Mouse (Mus musculus) cerebellum, adult 9-11 months (tissue): ENCODE measurements at regions not wholly inside any gene's neighbourhood (a gene's known extent, or its start where the extent isn't known, plus 50 kb on each side); places are given as distances from the start of the nearest gene placed in this dataset.
A peak's percentile ranks its signal among the peaks of the same experiment; 100 is the strongest.

Source experiments
- DNase-seq: peaks from one replicate; pipeline ENCODE4 v3.0.0; 2022

DNA sequence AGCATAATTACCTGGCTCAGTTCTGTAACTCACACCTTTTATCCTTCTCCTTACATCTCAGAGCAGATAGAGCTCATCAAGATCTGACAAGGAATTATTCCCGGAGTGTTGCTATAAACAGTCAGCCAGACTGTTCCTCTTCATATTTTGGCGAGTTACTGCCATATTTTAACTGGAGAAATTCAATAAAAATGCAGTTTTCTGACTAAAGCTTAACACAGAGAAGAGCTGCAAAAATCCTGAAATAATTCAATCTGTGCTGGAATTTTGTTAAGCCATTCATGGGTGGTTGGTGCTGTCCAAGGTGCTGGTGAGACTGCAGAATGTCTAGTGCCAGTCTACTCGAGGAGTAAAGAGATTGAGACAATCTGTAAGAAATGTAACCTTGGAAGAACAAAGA is 512.6 kb downstream of the Tm4sf1 start:
- DNase-seq, result no peak

DNA sequence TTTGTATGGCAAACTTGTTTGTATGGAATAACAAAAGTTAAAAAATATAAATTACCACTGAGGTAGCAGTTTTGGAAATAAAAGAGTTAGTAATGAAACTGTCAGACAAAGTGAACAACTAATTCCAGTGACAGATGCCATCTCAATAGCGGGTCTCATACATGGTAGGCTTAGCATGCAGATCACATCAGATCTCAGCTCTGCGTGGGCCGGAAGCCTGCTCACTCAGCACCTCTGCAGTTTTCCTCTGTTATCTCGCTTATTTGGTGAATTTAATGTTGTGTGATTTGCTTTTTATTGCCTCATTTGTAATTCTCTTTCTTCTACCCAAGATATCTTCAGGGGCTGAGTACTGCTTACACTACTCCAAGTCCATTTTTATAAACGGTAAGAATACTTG is 527.9 kb downstream of the Tm4sf1 start:
- DNase-seq, result no peak

GRCm38 (mm10) chr3:56770225-56770624 is 531.6 kb downstream of the Tm4sf1 start:
- DNase-seq, result no peak

GRCm38 (mm10) chr3:56767133-56767532 is 534.7 kb downstream of the Tm4sf1 start:
- peak; percentile 78 for DNase-seq

- DNase-seq, result no peak
Measured at GRCm38 (mm10) chr3:56764336-56764735, 537.5 kb downstream of the Tm4sf1 start.

DNA sequence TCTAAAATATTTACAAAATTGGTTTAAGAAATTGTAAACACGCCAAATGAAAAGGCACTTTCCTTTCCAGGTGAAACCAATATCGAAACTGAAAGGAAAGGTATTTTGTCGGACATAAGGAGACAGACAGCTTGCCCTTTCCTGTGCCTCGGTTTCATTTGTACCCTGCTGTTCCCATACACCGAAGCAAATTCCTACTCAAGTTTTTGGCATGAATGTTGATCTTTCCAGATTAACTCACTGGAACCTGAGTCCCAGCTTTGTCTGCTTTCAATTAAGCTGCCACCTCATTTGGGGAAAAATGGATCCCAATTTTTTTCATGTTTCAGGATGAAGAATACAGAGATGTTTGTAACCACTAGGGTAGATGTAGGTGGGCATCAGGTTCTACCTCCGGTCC is 537.9 kb downstream of the Tm4sf1 start:
- DNase-seq, result peak; percentile 46

DNA sequence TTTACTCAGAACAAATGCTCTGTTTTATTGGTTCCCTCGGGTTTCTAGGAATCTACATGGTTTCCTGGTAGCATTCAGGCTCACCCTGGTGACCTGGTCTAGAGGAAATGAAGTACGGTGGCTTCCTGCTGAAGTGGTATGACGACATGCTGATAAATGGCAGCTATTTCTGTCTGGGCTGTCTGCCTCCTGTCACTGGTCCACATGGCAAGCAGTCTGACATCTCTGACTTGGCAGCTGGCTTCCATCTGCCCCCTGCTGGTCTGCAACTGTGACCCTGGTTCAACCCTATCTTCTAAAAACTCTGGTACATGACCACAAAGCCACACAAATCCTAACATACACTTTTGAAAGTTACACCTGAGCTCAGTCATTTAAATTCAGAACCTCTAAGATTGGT is 548.1 kb downstream of the Tm4sf1 start:
- DNase-seq, result peak; percentile 79

DNA sequence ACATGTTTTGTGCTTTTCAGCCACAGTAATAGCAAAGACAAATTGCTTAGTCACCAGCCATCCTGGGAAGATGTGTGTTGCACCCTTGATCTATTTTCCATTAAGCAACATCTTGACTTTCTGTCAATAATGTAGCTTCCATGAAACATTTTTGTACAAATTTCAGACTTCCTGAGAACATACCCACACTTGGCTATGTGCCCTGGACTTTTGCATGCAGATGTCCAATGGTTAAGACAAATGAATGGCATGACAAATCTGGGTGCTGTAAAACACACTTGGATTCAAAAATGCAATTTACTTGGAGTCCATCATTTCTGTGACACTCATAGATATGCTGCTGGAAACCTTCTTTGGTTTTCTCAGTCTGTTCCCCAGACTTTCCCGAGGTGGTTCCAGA is 549.9 kb downstream of the Tm4sf1 start:
- no peak for DNase-seq

DNA sequence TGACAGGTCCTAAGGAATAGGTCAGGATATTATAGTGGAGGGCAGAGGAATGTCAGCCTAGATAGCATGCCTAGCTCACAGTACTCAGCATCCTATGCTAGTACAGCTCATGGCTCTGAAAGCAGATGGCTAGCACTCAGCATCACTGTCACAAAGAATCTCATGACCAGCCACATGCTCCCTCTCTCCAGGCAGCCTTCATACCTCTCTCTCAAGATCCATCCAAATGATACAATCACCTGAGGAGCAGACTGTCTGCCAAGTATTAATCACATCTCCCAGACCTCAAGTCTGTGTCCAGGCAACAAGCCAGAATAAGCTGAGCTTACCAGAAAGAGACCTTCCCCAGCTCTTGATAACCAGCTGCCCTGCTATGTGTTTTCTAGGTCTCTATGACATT is 557.4 kb upstream of the Nbea start:
- peak; percentile 42 for DNase-seq

GRCm38 (mm10) chr3:56739451-56739850 is 556.0 kb upstream of the Nbea start:
- no peak for DNase-seq

DNA sequence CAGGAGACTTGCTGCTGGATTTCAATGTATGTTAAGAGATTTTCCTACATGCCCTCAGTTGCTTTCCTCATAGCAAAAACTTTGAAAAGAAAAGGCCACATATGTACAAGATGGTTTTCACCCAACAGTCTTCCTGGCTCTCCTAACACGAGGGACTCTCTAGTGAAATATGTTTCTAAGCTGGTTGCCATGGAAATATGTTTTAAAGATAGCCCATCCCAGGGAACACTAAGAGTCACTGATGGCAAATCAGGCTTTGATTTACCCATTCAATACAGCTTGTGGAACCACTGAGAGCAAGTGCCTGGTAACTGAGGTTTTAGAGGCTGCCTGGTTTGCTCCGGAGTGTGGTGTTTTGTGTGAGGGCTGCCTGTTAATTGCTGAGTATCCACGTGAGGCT is 547.3 kb upstream of the Nbea start:
- no peak for DNase-seq

DNA sequence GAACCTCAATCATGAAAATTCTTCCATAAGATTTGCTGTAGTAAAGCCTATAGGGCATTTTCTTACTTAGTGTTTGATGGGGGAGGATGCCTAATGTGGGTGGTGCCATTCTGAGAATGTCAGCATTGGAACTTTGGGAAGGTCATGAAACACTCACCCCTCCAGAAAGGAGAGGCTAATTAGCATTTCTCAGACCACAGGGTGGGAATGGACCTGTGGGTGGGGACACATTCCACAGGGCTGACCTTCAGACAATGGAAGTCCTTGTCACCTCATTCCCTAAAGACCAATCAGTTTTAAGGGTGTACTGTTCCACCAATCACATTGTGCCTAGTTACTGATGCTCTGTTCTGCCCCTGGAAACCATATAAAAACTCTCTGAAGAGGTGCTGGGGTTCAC is 541.5 kb upstream of the Nbea start:
- DNase-seq, result no peak

- no peak for DNase-seq
Measured at GRCm38 (mm10) chr3:56708260-56708659, 524.8 kb upstream of the Nbea start.

DNA sequence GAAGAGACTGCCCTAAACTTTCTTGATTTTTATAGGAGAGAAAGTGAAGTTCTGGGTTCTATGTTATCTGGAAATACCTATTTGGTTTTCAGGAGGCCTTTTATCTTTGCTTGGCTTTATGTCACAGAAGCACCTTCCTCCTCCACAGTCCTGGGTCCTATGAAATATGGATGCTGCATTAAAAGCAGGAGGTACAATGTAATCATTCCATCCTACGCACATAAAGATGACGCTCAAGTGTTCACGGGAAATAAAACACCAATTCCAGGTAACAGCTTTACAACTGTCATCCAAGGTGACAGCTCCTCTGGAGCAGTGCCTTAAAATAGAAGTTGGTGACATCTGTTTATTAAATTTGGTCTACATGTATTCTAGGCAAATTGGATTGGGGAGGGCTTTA is 523.8 kb upstream of the Nbea start:
- no peak for DNase-seq

DNA sequence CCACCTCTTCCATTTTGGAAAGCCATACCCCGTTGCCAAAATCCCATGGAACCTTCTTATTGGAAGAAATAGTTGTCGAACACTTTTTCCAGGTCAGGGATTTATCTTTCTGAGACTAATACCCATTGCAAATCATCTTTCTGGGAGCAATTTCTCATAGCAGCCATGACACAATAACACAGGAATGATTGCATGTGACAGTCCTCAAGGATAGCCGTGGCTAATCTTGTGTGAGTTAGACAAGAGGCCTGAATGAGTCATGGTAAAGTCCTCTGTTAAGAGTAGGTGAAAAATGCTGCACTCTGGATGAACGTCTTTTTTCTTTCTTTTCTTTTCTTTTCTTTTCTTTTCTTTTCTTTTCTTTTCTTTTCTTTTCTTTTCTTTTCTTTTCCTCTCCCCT is 522.5 kb upstream of the Nbea start:
- DNase-seq, result no peak

GRCm38 (mm10) chr3:56698941-56699340 is 515.4 kb upstream of the Nbea start:
- DNase-seq, result no peak

DNA sequence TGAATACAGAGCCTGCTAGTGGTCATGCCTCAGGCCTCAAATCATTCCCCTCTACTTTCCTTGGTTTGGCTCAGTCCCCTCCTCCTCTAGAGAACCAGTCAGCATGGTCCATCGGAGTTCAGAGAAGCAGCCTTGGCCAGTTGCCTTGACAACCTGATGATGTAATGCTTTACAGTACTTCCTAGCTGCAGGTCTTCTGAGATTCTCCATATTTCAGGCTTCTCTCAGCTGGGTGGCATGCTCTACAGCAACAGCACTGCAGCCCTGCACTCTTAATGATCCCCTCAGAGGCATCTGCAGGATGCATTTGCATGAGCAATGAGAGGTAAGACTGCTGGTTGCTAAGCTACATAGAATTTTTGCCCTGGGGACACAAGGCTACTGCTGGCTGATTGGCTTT is 514.7 kb upstream of the Nbea start:
- no peak for DNase-seq

DNA sequence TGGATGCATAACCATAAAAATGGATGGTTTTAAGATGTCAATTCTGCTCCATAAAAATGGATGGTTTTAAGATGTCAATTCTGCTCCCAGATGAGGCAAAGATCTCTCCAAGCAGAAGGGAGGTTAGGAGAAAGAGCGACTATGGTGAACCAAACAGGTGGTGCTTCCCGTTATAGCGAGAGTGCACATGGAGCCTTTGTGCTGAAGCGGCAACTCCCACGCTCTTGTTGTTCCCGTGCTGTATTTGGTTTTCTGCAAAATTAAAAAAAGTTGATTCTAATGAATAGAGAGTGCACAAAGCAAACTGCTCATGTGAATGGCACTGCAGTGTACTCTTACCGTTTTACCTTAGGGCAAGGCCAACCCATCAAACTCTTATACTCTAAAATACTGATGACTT is 497.5 kb upstream of the Nbea start:
- DNase-seq, result no peak

DNA sequence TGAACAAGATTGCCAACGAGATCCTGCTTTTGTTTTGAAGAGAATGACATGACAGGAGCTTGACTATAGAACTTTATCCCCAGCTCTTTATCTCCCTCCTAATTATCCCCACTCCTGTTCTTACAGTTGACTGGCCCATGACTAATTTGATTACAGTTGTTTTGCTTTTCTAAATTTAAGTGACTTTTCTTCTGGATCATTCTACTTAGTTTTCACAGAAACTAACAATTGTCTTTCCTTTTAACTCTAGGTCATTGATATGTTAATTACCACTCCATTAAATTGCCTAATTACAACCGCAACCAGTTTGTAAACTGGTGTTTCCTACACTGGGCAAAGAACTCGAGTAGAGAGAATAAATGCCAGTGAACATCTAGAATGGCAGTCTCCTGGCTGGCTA is 485.3 kb upstream of the Nbea start:
- DNase-seq, result no peak

DNA sequence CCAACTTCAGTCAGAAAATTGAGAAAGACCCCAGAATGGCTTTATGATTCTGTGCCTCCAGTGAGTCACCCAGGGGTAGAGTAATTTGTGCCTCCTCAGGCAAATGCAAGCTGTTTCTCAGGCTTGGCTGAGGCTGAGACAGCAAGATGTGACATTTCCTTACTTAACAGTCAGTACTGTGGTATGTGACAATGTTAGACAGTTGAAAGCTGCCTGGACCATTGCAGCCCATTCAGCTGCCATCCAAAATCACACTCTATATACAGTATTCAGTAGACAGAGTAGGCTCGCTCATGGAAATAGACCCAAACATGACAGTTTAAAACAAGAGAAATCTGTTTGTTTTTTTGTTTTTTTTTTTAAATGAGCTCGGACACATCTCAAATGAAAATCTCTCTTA is 477.1 kb upstream of the Nbea start:
- no peak for DNase-seq

DNA sequence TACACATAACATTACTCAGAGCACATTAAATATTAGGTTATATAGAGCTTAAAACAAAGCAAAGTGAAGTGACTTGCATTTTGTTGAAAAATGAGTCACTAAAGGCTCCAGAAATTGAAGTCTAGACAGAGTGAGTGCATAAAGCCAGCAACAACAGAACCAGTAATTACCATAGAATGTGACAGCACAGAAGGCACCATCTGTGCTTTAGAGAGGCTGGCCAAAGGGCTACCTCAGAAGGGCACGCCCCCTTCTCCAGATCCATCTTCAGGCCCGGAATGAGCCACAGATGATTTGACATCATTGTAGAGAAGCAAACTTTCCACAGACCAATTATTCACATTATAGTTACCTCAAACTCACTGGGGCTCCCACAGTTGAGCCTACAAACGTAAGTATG is 463.8 kb upstream of the Nbea start:
- DNase-seq, result peak; percentile 7
